Mouse (Mus musculus): Measurements from ENCODE around the gene Il10rb.
"Not testable (repeated sequence)": the region's sequence is repeated elsewhere in the genome, so short reads cannot be mapped to it uniquely, and the experiment has no call there.

The Il10rb gene

GRCm38 (mm10) chr16:91416357-91416756, 10.4 kb downstream of the Il10rb start:
- no peak for DNase-seq (ENCODE audit: low spot score)

DNA sequence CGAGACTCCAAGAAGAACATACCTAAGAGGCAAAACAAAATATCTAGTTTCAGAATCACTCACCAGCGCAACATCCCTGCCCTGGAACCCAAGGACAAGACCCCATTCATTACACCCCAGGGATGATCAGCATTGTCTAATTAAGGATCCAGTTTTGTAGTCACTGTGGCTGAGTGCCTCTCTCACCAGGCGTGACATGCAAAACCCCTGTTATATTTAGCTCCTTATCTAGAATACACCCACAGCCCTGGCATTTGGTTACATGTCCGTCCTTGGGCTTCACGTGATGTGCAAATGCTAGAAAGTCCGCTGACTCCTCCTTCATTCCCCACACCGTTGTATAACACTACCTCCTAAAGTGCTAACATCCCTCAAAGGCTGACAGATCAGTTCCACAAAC, 11.0 kb downstream of the Il10rb start:
- DNase-seq (ENCODE audit: low spot score), result no peak

- DNase-seq (ENCODE audit: low spot score), result no peak
These were observed 12.6 kb downstream of the Il10rb start for GRCm38 (mm10) chr16:91418531-91418930.

- no peak for DNase-seq (ENCODE audit: low spot score)
These were observed 19.9 kb downstream of the Il10rb start for GRCm38 (mm10) chr16:91425816-91426215.

GRCm38 (mm10) chr16:91426586-91426985, 20.6 kb downstream of the Il10rb start:
- no peak for DNase-seq (ENCODE audit: low spot score)

- DNase-seq (ENCODE audit: low spot score), result no peak
These were observed 21.5 kb downstream of the Il10rb start for GRCm38 (mm10) chr16:91427461-91427860.

GRCm38 (mm10) chr16:91428259-91428865, 22.4 kb downstream of the Il10rb start:
- DNase-seq (ENCODE audit: low spot score), result no peak

GRCm38 (mm10) chr16:91432720-91433328, 26.9 kb downstream of the Il10rb start:
- DNase-seq (ENCODE audit: low spot score), result no peak

DNA sequence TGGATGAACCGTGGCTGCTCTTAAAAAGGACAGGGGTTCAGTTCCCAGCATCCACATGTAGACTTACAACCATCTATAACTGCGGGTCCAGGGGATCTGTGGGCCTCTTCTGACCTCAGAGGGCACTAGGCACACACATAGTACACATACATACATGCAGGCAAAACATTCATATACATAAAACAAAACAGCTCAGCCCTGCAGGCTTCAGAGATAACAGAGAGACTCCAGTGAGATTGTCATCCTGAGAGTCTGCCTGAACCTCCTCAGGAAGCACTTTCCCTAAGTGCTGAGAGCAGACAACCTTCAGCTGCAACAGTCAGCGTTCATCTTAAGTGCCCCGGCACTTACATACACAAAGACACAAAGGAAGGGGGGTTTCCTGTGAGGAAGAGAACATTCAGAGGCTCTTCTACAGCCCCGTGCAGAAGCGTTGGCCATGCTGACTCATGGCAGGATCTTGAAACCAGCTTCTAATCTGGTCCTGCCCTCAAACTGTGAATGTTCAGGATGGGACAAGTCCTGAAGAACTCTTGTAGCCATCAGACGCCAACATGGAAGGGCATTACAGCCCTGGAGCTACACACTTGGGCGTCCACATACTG, 27.5 kb downstream of the Il10rb start:
- no peak for DNase-seq (ENCODE audit: low spot score)

GRCm38 (mm10) chr16:91434119-91434518, 28.2 kb downstream of the Il10rb start:
- DNase-seq (ENCODE audit: low spot score), result no peak

GRCm38 (mm10) chr16:91438081-91438480, 32.1 kb downstream of the Il10rb start:
- DNase-seq (ENCODE audit: low spot score), result no peak

- DNase-seq (ENCODE audit: low spot score), result not testable (repeated sequence)
These were observed 32.6 kb downstream of the Il10rb start for GRCm38 (mm10) chr16:91438599-91438998.

DNA sequence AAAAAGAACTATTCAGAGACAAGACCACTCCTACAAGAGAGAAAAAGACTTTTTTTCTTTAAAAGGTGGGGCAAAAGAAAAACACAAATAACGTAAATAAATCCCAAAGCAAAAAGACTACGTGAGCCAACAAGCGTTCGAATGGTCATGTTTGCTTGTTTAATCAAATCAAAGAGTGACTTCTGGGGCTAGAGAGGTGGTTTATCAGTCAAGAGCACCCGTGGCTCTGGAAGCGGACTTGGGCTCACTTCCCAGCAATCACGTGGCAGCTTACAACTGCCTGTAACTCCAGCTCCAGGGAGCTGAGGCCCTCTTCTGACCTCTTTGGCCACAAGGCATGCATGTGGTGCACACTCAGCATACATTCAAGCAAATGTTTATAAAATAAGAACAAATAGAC, 35.4 kb downstream of the Il10rb start:
- DNase-seq (ENCODE audit: low spot score), result peak; percentile 88

DNA sequence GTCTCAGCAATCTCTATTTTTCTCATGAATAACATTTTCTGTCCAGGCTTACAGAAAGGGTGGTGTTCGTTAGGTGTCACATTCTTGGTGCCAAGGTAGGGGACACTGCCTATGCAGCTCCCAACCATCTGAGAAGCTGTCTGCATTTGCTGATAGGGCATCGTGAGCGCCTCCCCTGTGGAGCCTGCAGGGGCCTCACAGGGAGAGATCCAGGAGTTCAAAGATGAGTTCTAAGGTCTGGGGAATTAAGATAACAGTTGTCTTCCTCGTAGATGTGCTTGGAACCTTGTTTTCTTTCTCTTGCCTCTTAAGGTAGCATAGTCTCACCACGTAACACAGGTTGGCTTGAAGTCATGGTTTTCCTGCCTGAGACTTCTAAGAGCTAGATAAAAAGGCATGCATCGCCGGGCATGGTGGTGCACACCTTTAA, 35.9 kb downstream of the Il10rb start:
- no peak for DNase-seq (ENCODE audit: low spot score)

DNA sequence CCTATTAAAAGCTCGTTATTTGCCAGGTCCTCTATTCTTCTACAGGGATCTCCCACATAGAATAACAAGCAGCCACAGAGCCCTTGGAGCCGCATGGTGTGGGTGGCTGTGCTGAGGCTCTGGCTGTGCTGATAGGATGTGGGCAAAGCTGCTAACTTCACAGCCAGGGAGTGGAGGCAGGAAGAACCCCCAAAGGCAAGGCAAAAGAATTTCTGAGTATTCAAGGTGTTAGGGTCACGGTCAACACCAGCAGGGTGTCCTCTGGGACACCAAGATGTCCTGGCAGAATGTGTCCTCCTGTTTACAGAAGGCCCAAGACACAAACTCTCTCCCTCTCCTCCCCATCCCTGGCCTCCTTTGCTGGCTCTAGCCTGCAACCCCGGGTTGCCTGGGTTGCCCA, 36.5 kb downstream of the Il10rb start:
- DNase-seq (ENCODE audit: low spot score), result no peak

GRCm38 (mm10) chr16:91443211-91443611, 37.2 kb downstream of the Il10rb start:
- DNase-seq (ENCODE audit: low spot score), result no peak

GRCm38 (mm10) chr16:91444847-91445246, 38.9 kb downstream of the Il10rb start:
- no peak for DNase-seq (ENCODE audit: low spot score)

- no peak for DNase-seq (ENCODE audit: low spot score)
These were observed 39.6 kb downstream of the Il10rb start for GRCm38 (mm10) chr16:91445566-91445965.

DNA sequence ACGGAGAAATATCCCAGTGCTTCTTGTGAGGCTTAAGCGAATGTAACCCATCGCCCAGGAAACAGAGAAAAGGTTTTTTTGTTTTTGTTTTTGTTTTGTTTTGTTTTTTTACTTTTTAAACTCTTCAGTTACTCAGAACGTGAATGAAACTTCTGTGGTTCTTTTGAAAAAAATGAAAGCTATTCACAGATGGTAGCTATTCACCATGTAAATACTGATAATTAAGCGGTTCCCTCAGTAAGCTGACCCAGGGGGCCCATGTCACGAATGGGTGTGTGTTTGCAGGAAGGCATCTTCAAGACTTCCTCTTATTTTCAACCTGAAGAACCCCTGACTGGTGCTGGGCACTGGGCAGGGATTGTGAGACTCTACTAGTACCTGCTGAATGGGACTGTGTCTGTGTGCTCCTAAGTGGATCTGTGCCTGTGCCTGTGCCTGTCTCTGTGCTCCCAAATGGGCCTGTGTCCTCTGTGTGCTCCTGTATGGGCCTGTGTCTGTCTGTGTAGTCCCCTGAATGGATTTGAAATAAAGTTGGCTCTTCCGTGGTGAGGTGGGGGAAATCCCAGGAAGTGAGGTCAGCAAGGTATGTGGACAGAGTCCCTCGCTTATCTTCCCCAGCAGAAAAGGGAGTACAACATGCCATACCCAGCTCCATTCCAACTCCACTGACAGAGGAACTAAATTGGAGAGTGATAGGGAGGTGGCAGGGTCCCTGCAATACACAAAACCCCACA, 41.0 kb downstream of the Il10rb start:
- no peak for DNase-seq (ENCODE audit: low spot score)

DNA sequence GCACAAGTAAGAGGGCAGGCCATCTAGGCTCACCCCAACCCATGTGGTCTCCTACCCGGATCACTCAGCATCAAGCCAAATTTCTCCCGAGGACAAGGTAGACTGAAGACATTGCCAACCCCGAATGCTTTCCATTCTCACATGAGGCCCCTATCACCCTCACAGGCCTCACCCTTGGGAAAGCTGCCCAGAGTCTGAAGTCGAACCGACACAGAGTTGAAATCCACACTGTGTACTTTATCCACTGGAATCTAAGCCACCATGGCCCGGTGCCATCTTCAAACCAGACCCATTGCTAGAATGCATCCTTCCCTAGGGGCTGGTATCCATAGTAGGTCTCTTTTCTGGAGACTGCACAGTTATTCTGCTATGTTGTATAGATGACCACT, 41.5 kb downstream of the Il10rb start:
- DNase-seq (ENCODE audit: low spot score), result no peak

DNA sequence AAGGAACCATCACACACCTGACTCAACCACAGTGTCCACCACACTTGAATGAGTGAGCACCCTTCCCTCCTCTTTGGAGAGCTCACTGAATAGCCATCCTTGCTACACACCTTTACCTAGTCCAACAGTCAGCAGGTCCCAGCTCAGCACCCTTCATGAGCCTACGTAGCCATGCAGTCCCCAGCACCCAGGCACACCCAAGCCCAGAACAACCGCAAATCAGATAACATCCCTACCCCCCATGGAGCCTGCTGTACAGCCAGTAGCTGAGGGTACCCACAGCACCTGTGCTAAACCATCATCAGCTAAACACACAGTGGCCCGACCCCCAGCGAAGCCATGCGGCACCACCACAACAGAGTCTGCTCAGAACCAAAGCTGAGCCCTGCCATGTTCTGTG, 42.1 kb downstream of the Il10rb start:
- DNase-seq (ENCODE audit: low spot score), result no peak

- no peak for DNase-seq (ENCODE audit: low spot score)
These were observed 42.9 kb downstream of the Il10rb start for GRCm38 (mm10) chr16:91448895-91449294.

All from lung, postnatal 25 days (tissue).